Mouse (Mus musculus) embryonic facial prominence, embryonic 13.5 days (tissue): ENCODE measurements around the gene Slc5a11. TPM values are rescaled to one million over a fixed set of nuclear protein-coding genes. Genes with fewer than 3 reads are reported as not detected.

Source experiments
- ATAC-seq: fragments of 200-750 bp; cut with Nextera tagmentation; 2 replicates; pipeline ENCODE4 v1.8.0; 2017; ENCODE audit warnings: low read depth; ENCODE audit not compliant: insufficient number of reproducible peaks, insufficient read depth, low FRiP score, low TSS enrichment
- H3K27ac ChIP-seq: fragments of 300-500 bp; sonication (generic); 2 replicates; pipeline ENCODE4 v1.5.1; 2015; ENCODE audit warnings: moderate library complexity, mild to moderate bottlenecking, inconsistent platforms
- H3K27me3 ChIP-seq: fragments of 300-500 bp; sonication (generic); 2 replicates; pipeline ENCODE4 v1.6.1; 2015; ENCODE audit warnings: mild to moderate bottlenecking, inconsistent platforms
- H3K36me3 ChIP-seq: fragments of 300-500 bp; sonication (generic); 2 replicates; pipeline ENCODE4 v1.6.1; 2015; ENCODE audit warnings: mild to moderate bottlenecking, inconsistent platforms
- H3K4me1 ChIP-seq: fragments of 300-500 bp; sonication (generic); 2 replicates; pipeline ENCODE4 v1.6.1; 2015; ENCODE audit warnings: inconsistent platforms
- H3K4me2 ChIP-seq: fragments of 300-500 bp; sonication (generic); 2 replicates; pipeline ENCODE4 v1.6.1; 2015; ENCODE audit warnings: moderate library complexity, mild to moderate bottlenecking, inconsistent platforms
- H3K4me3 ChIP-seq: fragments of 300-500 bp; sonication (generic); 2 replicates; pipeline ENCODE4 v1.5.1; 2015; ENCODE audit warnings: mild to moderate bottlenecking, inconsistent platforms
- H3K9ac ChIP-seq: fragments of 300-500 bp; sonication (generic); 2 replicates; pipeline ENCODE4 v1.6.1; 2015; ENCODE audit warnings: mild to moderate bottlenecking, inconsistent platforms
- H3K9me3 ChIP-seq: fragments of 300-500 bp; sonication (generic); 2 replicates; pipeline ENCODE4 v1.6.1; 2016; ENCODE audit warnings: inconsistent platforms
- WGBS: fragments of 180-500 bp; shearing (Covaris S2); methylation state at CpG from one replicate; pipeline ENCODE4 v1.1.7; 2015; ENCODE audit warnings: mixed read lengths; 5-methylcytosine and 5-hydroxymethylcytosine counted together
- polyA plus RNA-seq: library from polyadenylated mRNA; unstranded; fragments of >200 nt; fragmentation: Nextera tagmentation; extraction: Ambion mirVana; gene quantifications from 2 replicates; pipeline ENCODE4 v1.2.1, GENCODE M21; 2015

The Slc5a11 gene
- polyA plus RNA-seq, 1 experiment from 2014 or later = not detected

DNA sequence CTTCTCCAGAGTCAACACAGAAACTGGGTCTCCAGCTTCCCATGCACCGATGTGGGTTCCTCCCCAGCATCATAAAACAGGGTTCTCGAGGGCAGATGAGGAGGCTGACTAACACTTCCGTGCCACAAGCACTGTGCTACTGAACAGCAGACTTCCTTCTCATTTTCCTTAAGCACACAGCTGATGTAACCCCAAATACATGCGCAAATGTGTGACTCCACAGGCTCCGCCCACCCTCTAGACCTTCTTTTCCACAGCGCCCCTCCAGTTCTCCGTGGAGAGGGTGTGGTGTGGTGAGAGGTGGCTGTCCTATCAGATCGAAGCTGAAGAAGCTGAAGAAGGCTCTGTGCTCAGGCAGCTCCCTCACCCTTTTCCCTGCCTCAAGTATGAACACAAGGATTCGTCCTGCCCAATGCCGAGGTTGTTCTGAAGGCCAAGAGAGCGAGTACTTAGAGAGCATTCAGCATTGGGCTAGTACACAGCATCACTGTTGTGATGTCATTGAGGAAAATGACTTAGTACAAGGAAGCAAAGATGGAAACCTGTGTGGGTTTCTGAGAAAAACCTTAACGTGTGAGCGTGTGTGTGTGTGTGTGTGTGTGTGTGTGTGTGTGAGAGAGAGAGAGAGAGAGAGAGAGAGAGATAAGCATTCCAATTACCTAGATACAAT, 108.0 kb downstream of the Slc5a11 start:
- Histone ChIP-seq H3K9me3 (no peaks in the 10 kb centered on the region), H3K27ac (no peak overlapping the region), H3K4me2 (no peak overlapping the region), H3K36me3 (peaks cover 83% of the 10 kb centered on the region), H3K27me3 (no peaks in the 10 kb centered on the region), H3K9ac (no peak overlapping the region), H3K4me3 (no peak overlapping the region), H3K4me1 (peaks cover 4% of the 10 kb centered on the region)
- no peak for ATAC-seq
- WGBS = 84% methylated on average over 13 of the region's 13 CpGs

Other genes with a start within 250 kb of the Slc5a11 start
- 41.0 and 42.7 TPM in 2 replicates for gene Rbbp6, start 249.1 kb upstream of the Slc5a11 start, polyA plus RNA-seq
- gene Tnrc6a, start 90.9 kb upstream of the Slc5a11 start, polyA plus RNA-seq = 58.6 and 68.3 TPM in 2 replicates
- gene Lcmt1, start 155.0 kb downstream of the Slc5a11 start, polyA plus RNA-seq = 45.6 and 50.2 TPM in 2 replicates
- gene Arhgap17, start 155.1 kb downstream of the Slc5a11 start, polyA plus RNA-seq = 19.9 and 21.4 TPM in 2 replicates
- gene Aqp8, start 247.5 kb downstream of the Slc5a11 start, polyA plus RNA-seq = 0.69 TPM in 1 of 2 replicates, not detected in the other